Mouse (Mus musculus) kidney, embryonic 14.5 days (tissue): Measurements from ENCODE around the gene Fam187b. TPM values are rescaled to one million over a fixed set of nuclear protein-coding genes. Genes with fewer than 3 reads are reported as not detected.
A peak's percentile ranks its signal among the peaks of the same experiment; 100 is the strongest.

Source experiments
- ATAC-seq: fragments of 200-750 bp; cut with Nextera tagmentation; 2 replicates; pipeline ENCODE4 v1.8.0; 2017; ENCODE audit warnings: moderate number of reproducible peaks, mild to moderate bottlenecking, moderate TSS enrichment, moderate library complexity; ENCODE audit not compliant: low FRiP score, low TSS enrichment
- H3K27ac ChIP-seq: fragments of 300-500 bp; sonication (generic); 2 replicates; pipeline ENCODE4 v1.5.1; 2014; ENCODE audit warnings: low read depth, mild to moderate bottlenecking, low read length, moderate library complexity, mixed read lengths
- H3K27me3 ChIP-seq: fragments of 300-500 bp; sonication (generic); 2 replicates; pipeline ENCODE4 v1.6.1; 2014; ENCODE audit warnings: mild to moderate bottlenecking, low read length; ENCODE audit not compliant: control insufficient read depth, insufficient read depth
- H3K36me3 ChIP-seq: fragments of 300-500 bp; sonication (generic); 2 replicates; pipeline ENCODE4 v1.6.1; 2014; ENCODE audit warnings: low read length, mixed read lengths; ENCODE audit not compliant: control insufficient read depth, insufficient read depth
- H3K4me1 ChIP-seq: fragments of 300-500 bp; sonication (generic); 2 replicates; pipeline ENCODE4 v1.6.1; 2014; ENCODE audit warnings: low read length, mixed read lengths; ENCODE audit not compliant: control insufficient read depth, insufficient read depth
- H3K4me2 ChIP-seq: fragments of 300-500 bp; sonication (generic); replicated peaks from 2 replicates; pipeline ENCODE4 v1.6.1; 2014; ENCODE audit warnings: low read depth, mild to moderate bottlenecking, low read length
- H3K4me3 ChIP-seq: fragments of 300-500 bp; sonication (generic); 2 replicates; pipeline ENCODE4 v1.5.1; 2014; ENCODE audit warnings: mild to moderate bottlenecking, low read length
- H3K9ac ChIP-seq: fragments of 300-500 bp; sonication (generic); 2 replicates; pipeline ENCODE4 v1.6.1; 2014; ENCODE audit warnings: low read depth, mild to moderate bottlenecking, low read length, moderate library complexity
- H3K9me3 ChIP-seq: fragments of 300-500 bp; sonication (generic); 2 replicates; pipeline ENCODE4 v1.6.1; 2016; ENCODE audit warnings: low read length; ENCODE audit not compliant: control insufficient read depth
- whole genome bisulfite sequencing: fragments of 180-500 bp; shearing (Covaris S2); extraction: QIAGEN DNeasy Blood & Tissue Kit; methylation state at CpG from one replicate; pipeline ENCODE4 v1.1.7; 2014; 5-methylcytosine and 5-hydroxymethylcytosine counted together
- polyA plus RNA-seq: library from polyadenylated mRNA; unstranded; fragments of >200 nt; fragmentation: Nextera tagmentation; extraction: Ambion mirVana; gene quantifications from 2 replicates; pipeline ENCODE4 v1.2.1, GENCODE M21; 2014

The Fam187b gene
- polyA plus RNA-seq, 1 experiment from 2014 or later, result 5.3 TPM

GRCm38 (mm10) chr7:30965677-30966076 lies 7.9 kb upstream of the Fam187b start:
- H3K4me3 ChIP-seq, result no peak overlapping the region
- H3K9me3 ChIP-seq, result no peaks in the 10 kb centered on the region
- H3K27me3 ChIP-seq, result no peaks in the 10 kb centered on the region
- no peak overlapping the region for H3K27ac ChIP-seq
- H3K4me1 ChIP-seq, result no peaks in the 10 kb centered on the region
- H3K9ac ChIP-seq, result no peak overlapping the region
- peaks cover 18% of the 10 kb centered on the region for H3K36me3 ChIP-seq
- 81% methylated on average over 14 of the region's 14 CpGs for WGBS
- no peak for ATAC-seq
- no peak overlapping the region for H3K4me2 ChIP-seq

GRCm38 (mm10) chr7:30966657-30967056 lies 6.9 kb upstream of the Fam187b start:
- Histone ChIP-seq H3K4me2 (no peak overlapping the region), H3K27me3 (no peaks in the 10 kb centered on the region), H3K9ac (no peak overlapping the region), H3K27ac (no peak overlapping the region), H3K4me3 (no peak overlapping the region), H3K4me1 (no peaks in the 10 kb centered on the region), H3K36me3 (peaks cover 15% of the 10 kb centered on the region), H3K9me3 (no peaks in the 10 kb centered on the region)
- ATAC-seq, result no peak
- WGBS, result 88% methylated on average over 3 of the region's 3 CpGs

- Histone ChIP-seq H3K4me2 (no peak overlapping the region), H3K9ac (no peak overlapping the region)
- 88% methylated on average over 8 of the region's 8 CpGs for WGBS
These were observed 5.0 kb upstream of the Fam187b start for GRCm38 (mm10) chr7:30968611-30969010.

GRCm38 (mm10) chr7:30969174-30969573 lies 4.4 kb upstream of the Fam187b start:
- Histone ChIP-seq H3K9ac (no peak overlapping the region), H3K27me3 (peaks cover 10% of the 10 kb centered on the region), H3K27ac (no peak overlapping the region), H3K36me3 (peaks cover 13% of the 10 kb centered on the region), H3K4me2 (no peak overlapping the region), H3K9me3 (no peaks in the 10 kb centered on the region), H3K4me3 (no peak overlapping the region), H3K4me1 (no peaks in the 10 kb centered on the region; the same call in 1 of the 2 replicates)
- 95% methylated on average over 4 of the region's 4 CpGs for WGBS
- no peak for ATAC-seq

More at GRCm38 (mm10) chr7:30968611-30969010, 5.0 kb upstream of the Fam187b start:
- no peaks in the 10 kb centered on the region for H3K9me3 ChIP-seq
- H3K36me3 ChIP-seq, result peaks cover 13% of the 10 kb centered on the region
- H3K4me3 ChIP-seq, result no peak overlapping the region
- H3K27ac ChIP-seq, result no peak overlapping the region
- H3K27me3 ChIP-seq, result peaks cover 9% of the 10 kb centered on the region
- ATAC-seq, result no peak
- no peaks in the 10 kb centered on the region; the same call in 1 of the 2 replicates for H3K4me1 ChIP-seq

GRCm38 (mm10) chr7:30971901-30972300 lies 1.7 kb upstream of the Fam187b start:
- Histone ChIP-seq H3K4me2 (peak overlapping the region; percentile 49), H3K9ac (no peak overlapping the region; the same call in 1 of the 2 replicates), H3K27me3 (peaks cover 10% of the 10 kb centered on the region), H3K4me3 (peak overlapping the region; percentile 59; the same call in 1 of the 2 replicates), H3K4me1 (no peaks in the 10 kb centered on the region; the same call in 1 of the 2 replicates), H3K27ac (no peak overlapping the region), H3K9me3 (no peaks in the 10 kb centered on the region), H3K36me3 (peaks cover 13% of the 10 kb centered on the region)
- ATAC-seq, result no peak
- 83% methylated on average over 15 of the region's 15 CpGs for WGBS

- H3K27ac ChIP-seq, result peak overlapping the region; percentile 80
- WGBS, result 4% methylated on average over 41 of the region's 41 CpGs
These were observed 952 bp upstream of the Fam187b start for GRCm38 (mm10) chr7:30972426-30973250.

GRCm38 (mm10) chr7:30973251-30973500 lies 414 bp upstream of the Fam187b start, which contains the start of gene Lsr:
Lsr (minus strand) TSS chr7:30973464.
- no peaks in the 10 kb centered on the region for H3K9me3 ChIP-seq
- under 1% methylated on average over 19 of the region's 19 CpGs for WGBS
- peak; percentile 86 for ATAC-seq
- H3K4me1 ChIP-seq, result no peaks in the 10 kb centered on the region; the same call in 1 of the 2 replicates
- peaks cover 13% of the 10 kb centered on the region; the same call in 1 of the 2 replicates for H3K36me3 ChIP-seq
- H3K4me2 ChIP-seq, result peak within 1 kb of the TSS; percentile 49
- peak within 1 kb of the TSS; percentile 59 for H3K4me3 ChIP-seq
- peak within 1 kb of the TSS; percentile 80 for H3K27ac ChIP-seq
- H3K9ac ChIP-seq, result peak within 1 kb of the TSS; percentile 73
- peaks cover 10% of the 10 kb centered on the region for H3K27me3 ChIP-seq

More at GRCm38 (mm10) chr7:30972426-30973250, 952 bp upstream of the Fam187b start:
- Histone ChIP-seq H3K4me2 (peak overlapping the region; percentile 49), H3K4me3 (peak overlapping the region; percentile 59), H3K36me3 (peaks cover 13% of the 10 kb centered on the region), H3K4me1 (no peaks in the 10 kb centered on the region; the same call in 1 of the 2 replicates), H3K9me3 (no peaks in the 10 kb centered on the region), H3K9ac (peak overlapping the region; percentile 73), H3K27me3 (peaks cover 10% of the 10 kb centered on the region)
- ATAC-seq, result peak; percentile 53

- no peak for ATAC-seq
- Histone ChIP-seq H3K36me3 (no peaks in the 10 kb centered on the region), H3K9ac (no peak overlapping the region), H3K4me3 (no peak overlapping the region), H3K9me3 (no peaks in the 10 kb centered on the region), H3K27ac (no peak overlapping the region), H3K4me2 (no peak overlapping the region), H3K27me3 (no peaks in the 10 kb centered on the region), H3K4me1 (no peaks in the 10 kb centered on the region)
- WGBS, result 97% methylated on average over 4 of the region's 4 CpGs
These were observed 8.1 kb downstream of the Fam187b start for GRCm38 (mm10) chr7:30981703-30982102.

- no peak for ATAC-seq
- H3K9ac ChIP-seq, result no peak overlapping the region
- H3K4me1 ChIP-seq, result no peaks in the 10 kb centered on the region
- no peak overlapping the region for H3K4me3 ChIP-seq
- WGBS, result 92% methylated on average over 9 of the region's 9 CpGs
- no peaks in the 10 kb centered on the region for H3K36me3 ChIP-seq
- no peak overlapping the region for H3K4me2 ChIP-seq
- H3K27ac ChIP-seq, result no peak overlapping the region
- H3K27me3 ChIP-seq, result no peaks in the 10 kb centered on the region
- no peaks in the 10 kb centered on the region for H3K9me3 ChIP-seq
These were observed 11.8 kb downstream of the Fam187b start for GRCm38 (mm10) chr7:30985357-30985756.
